29 mouse cellular contexts compared by ENCODE assay signal in genomic region chr15:87691271-87691955, GRCm38 (mm10).
DNase-seq lines count a peak whose midpoint lies in the region; ATAC-seq and TF ChIP-seq lines count a peak whose summit lies in the region.
"Had no signal": no experiment of that assay in that cellular context is flagged by ENCODE, and none has a peak within 500 bp of the region (broad histone marks: within the 10 kb centered on the region; RNA-seq: fewer than 3 reads in every experiment).

No protein-coding gene starts in this region.

- TF ChIP-seq CTCF in cerebellum, adult 2 months (IDR thresholded peaks at IDR 0.05; ENCODE audit: borderline replicate concordance, insufficient read depth, low read depth, low read length) = no peak; the same call in 1 of the 2 replicates

- no peak overlapping the region for H3K27ac ChIP-seq in cerebellum, adult 2 months (ENCODE audit: insufficient read depth, low read length)
- H3K27ac ChIP-seq: embryonic facial prominence, embryonic 13.5 days; hindbrain, embryonic 10.5 days; kidney, postnatal 0 days; limb, embryonic 13.5 days; liver, embryonic 12.5 days; midbrain, embryonic 12.5 days; neural tube, embryonic 13.5 days; stomach, embryonic 15.5 days had no signal

- TF ChIP-seq POLR2A in cerebellum, adult 2 months (IDR thresholded peaks at IDR 0.05; ENCODE audit: borderline replicate concordance, insufficient read depth, low read length) = no peak

- H3K4me3 ChIP-seq in cerebellum, adult 2 months (replicated peaks; ENCODE audit: insufficient read depth, low read depth, low read length) = no peak overlapping the region
- H3K4me3 ChIP-seq: embryonic facial prominence, embryonic 13.5 days; erythroblast, embryonic 14.5 days; hindbrain, embryonic 10.5 days; limb, embryonic 13.5 days; liver, embryonic 12.5 days; megakaryocyte, embryonic 14.5 days; midbrain, embryonic 12.5 days; neural tube, embryonic 13.5 days; stomach, embryonic 15.5 days had no signal

- 0 out of 2 replicates have a peak, but pooled peaks have one; percentile 13 for ATAC-seq in frontal cortex, adult (ENCODE audit: low TSS enrichment)
- ATAC-seq in erythroblast, adult 5-6 weeks (replicated peaks; ENCODE audit: low FRiP score, poor library complexity, severe bottlenecking) = no peak
- ATAC-seq: activated CD4-positive, CD25-positive, alpha-beta regulatory T cell, adult 4 months; CD4-positive, CD25-positive, alpha-beta regulatory T cell, adult 4 months; forebrain, embryonic 16.5 days; hindbrain, embryonic 16.5 days; liver, embryonic 12.5 days; liver, postnatal 0 days had no signal

- H3K4me1 ChIP-seq in cerebellum, adult 2 months (ENCODE audit: control insufficient read depth, insufficient read depth, low read length) = peaks cover 24% of the 10 kb centered on the region
- H3K4me1 ChIP-seq: liver, embryonic 12.5 days; megakaryocyte, embryonic 14.5 days; stomach, embryonic 15.5 days had no signal

- DNase-seq in frontal cortex, postnatal 25 days (ENCODE audit: low spot score in 2 of 2) = no peak
- peak; percentile 53 to 54 for DNase-seq in cerebellum, adult 2 months
- peak; percentile 58 to 64 for DNase-seq in cerebellum, postnatal 14 days
- DNase-seq in gastrocnemius, adult 18-20 months (ENCODE audit: low spot score) = no peak
- no peak for DNase-seq in liver
- DNase-seq: adrenal gland, adult 8-10 months; gastrocnemius, postnatal 14 days; heart, postnatal 14 days; kidney, adult 8-10 months; kidney, postnatal 4 days; layer of hippocampus, adult 9-11 months; liver, postnatal 0 days; lung, postnatal 36 days had no signal

- H3K27me3 ChIP-seq in cerebellum, adult 2 months (ENCODE audit: control insufficient read depth, insufficient read depth, low read length) = no peaks in the 10 kb centered on the region
- H3K27me3 ChIP-seq: embryonic facial prominence, embryonic 13.5 days; liver, embryonic 12.5 days; megakaryocyte, embryonic 14.5 days; midbrain, embryonic 12.5 days; neural tube, embryonic 13.5 days; stomach, embryonic 15.5 days had no signal

- 17% methylated on average over 15 of the region's 15 CpGs for WGBS in cerebellum, adult 2 months

Comparison
In these comparisons a context has a peak if more than half of its experiments do, and no peak if none do; other contexts are left out.
1. DNase-seq: peak in cerebellum, adult 2 months (2 of 2) and cerebellum, postnatal 14 days (2 of 2); none in frontal cortex, postnatal 25 days (0 of 2), gastrocnemius, adult 18-20 months (single experiment) and liver (single experiment).